22 mouse cellular contexts compared by ENCODE assay signal in the genomic region with DNA sequence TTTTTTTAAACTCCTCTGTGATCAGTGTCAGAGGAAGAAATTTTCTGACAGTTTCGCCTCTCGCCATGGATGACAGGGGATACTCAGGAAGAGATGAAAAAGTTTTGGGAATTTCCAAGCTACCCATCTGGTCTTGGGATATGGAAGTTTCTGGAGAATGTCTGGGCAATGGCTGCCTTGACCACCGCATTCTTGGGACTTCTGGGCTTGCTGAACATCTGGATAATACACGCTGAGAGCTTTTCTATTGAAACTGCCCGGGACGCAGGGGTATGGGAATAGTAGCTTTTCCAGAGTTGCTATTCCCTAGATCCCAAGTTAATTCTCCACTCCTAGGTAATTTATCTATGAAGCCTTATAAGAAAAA.
DNase-seq lines count a peak whose midpoint lies in the region; ATAC-seq and TF ChIP-seq lines count a peak whose summit lies in the region.
"Had no signal": no experiment of that assay in that cellular context is flagged by ENCODE, and none has a peak within 500 bp of the region (broad histone marks: within the 10 kb centered on the region; RNA-seq: fewer than 3 reads in every experiment).

No protein-coding gene starts in this region.

- no peak for TF ChIP-seq CTCF in lung, postnatal 0 days (IDR thresholded peaks at IDR 0.05)

- TF ChIP-seq EP300 in lung, postnatal 0 days (IDR thresholded peaks at IDR 0.05) = no peak

- no peak for ATAC-seq in forebrain, embryonic 14.5 days
- ATAC-seq in lung, embryonic 15.5 days (ENCODE audit: borderline replicate concordance, extremely low read depth, low FRiP score, low TSS enrichment) = no peak
- ATAC-seq in lung, postnatal 0 days = no peak
- ATAC-seq in limb, embryonic 12.5 days (ENCODE audit: insufficient number of reproducible peaks, insufficient read depth, low FRiP score, low TSS enrichment, low read depth) = no peak
- no peak for ATAC-seq in megakaryocyte-erythroid progenitor cell, adult 5-6 weeks (replicated peaks; ENCODE audit: low FRiP score, low TSS enrichment, poor library complexity, severe bottlenecking)
- ATAC-seq: activated CD4-positive, CD25-positive, alpha-beta regulatory T cell, adult 4 months; midbrain, embryonic 15.5 days had no signal

- H3K9me3 ChIP-seq in forebrain, embryonic 10.5 days = no peaks in the 10 kb centered on the region
- no peaks in the 10 kb centered on the region for H3K9me3 ChIP-seq in forebrain, embryonic 14.5 days (replicated peaks; ENCODE audit: control insufficient read depth, low read length)
- H3K9me3 ChIP-seq in lung, embryonic 15.5 days = no peaks in the 10 kb centered on the region
- no peaks in the 10 kb centered on the region for H3K9me3 ChIP-seq in lung, postnatal 0 days (ENCODE audit: low read length)
- H3K9me3 ChIP-seq in limb, embryonic 12.5 days = no peaks in the 10 kb centered on the region
- H3K9me3 ChIP-seq: forebrain, embryonic 12.5 days; heart, embryonic 10.5 days; midbrain, embryonic 15.5 days; neural tube, embryonic 12.5 days; stomach, embryonic 15.5 days had no signal

- peaks cover 52% of the 10 kb centered on the region for H3K4me1 ChIP-seq in forebrain, embryonic 10.5 days
- H3K4me1 ChIP-seq in forebrain, embryonic 14.5 days (ENCODE audit: control insufficient read depth, insufficient read depth, low read length) = no peaks in the 10 kb centered on the region
- H3K4me1 ChIP-seq in lung, embryonic 15.5 days = peaks cover 14% of the 10 kb centered on the region
- H3K4me1 ChIP-seq in lung, postnatal 0 days (ENCODE audit: insufficient read depth, low read depth, low read length) = no peaks in the 10 kb centered on the region
- peaks cover 71% of the 10 kb centered on the region for H3K4me1 ChIP-seq in limb, embryonic 12.5 days (replicated peaks)
- H3K4me1 ChIP-seq: midbrain, embryonic 15.5 days; neural tube, embryonic 12.5 days; stomach, embryonic 15.5 days had no signal

- WGBS in forebrain, embryonic 10.5 days = 73% methylated on average over 6 of the region's 6 CpGs
- 93% methylated on average over 6 of the region's 6 CpGs for whole genome bisulfite sequencing in forebrain, embryonic 14.5 days
- 72% methylated on average over 6 of the region's 6 CpGs for WGBS in lung, embryonic 15.5 days
- 82% methylated on average over 6 of the region's 6 CpGs for WGBS in lung, postnatal 0 days
- 29% methylated on average over 6 of the region's 6 CpGs for WGBS in limb, embryonic 12.5 days

- H3K27me3 ChIP-seq in forebrain, embryonic 10.5 days (ENCODE audit: poor library complexity, severe bottlenecking) = no peaks in the 10 kb centered on the region
- H3K27me3 ChIP-seq in forebrain, embryonic 14.5 days (replicated peaks; ENCODE audit: control insufficient read depth, insufficient read depth, low read length) = no peaks in the 10 kb centered on the region
- no peaks in the 10 kb centered on the region for H3K27me3 ChIP-seq in lung, embryonic 15.5 days
- no peaks in the 10 kb centered on the region for H3K27me3 ChIP-seq in lung, postnatal 0 days (replicated peaks; ENCODE audit: insufficient read depth, low read length)
- H3K27me3 ChIP-seq in limb, embryonic 12.5 days = no peaks in the 10 kb centered on the region
- H3K27me3 ChIP-seq: forebrain, embryonic 12.5 days; midbrain, embryonic 15.5 days; neural tube, embryonic 12.5 days; stomach, embryonic 15.5 days had no signal

- H3K27ac ChIP-seq in forebrain, embryonic 10.5 days = peak overlapping the region; percentile 60; the same call in 1 of the 2 replicates
- H3K27ac ChIP-seq in forebrain, embryonic 14.5 days (ENCODE audit: low read depth, low read length) = no peak overlapping the region
- peak overlapping the region; percentile 24; the same call in 1 of the 2 replicates for H3K27ac ChIP-seq in lung, embryonic 15.5 days
- H3K27ac ChIP-seq in lung, postnatal 0 days (ENCODE audit: low read length) = no peak overlapping the region
- H3K27ac ChIP-seq in limb, embryonic 12.5 days = peak overlapping the region; percentile 96
- H3K27ac ChIP-seq: forebrain, embryonic 12.5 days; heart, embryonic 10.5 days; midbrain, embryonic 15.5 days; neural tube, embryonic 12.5 days; stomach, embryonic 15.5 days had no signal

- peaks cover 48% of the 10 kb centered on the region for H3K36me3 ChIP-seq in forebrain, embryonic 10.5 days (replicated peaks)
- peaks cover 13% of the 10 kb centered on the region; the same call in 1 of the 2 replicates for H3K36me3 ChIP-seq in forebrain, embryonic 14.5 days (ENCODE audit: control insufficient read depth, insufficient read depth, low read length)
- H3K36me3 ChIP-seq in lung, embryonic 15.5 days = peaks cover 27% of the 10 kb centered on the region
- H3K36me3 ChIP-seq in lung, postnatal 0 days (ENCODE audit: insufficient read depth, low read length) = 0 out of 2 replicates have a peak, but pooled peaks cover 5% of the 10 kb centered on the region
- peaks cover 15% of the 10 kb centered on the region for H3K36me3 ChIP-seq in limb, embryonic 12.5 days
- H3K36me3 ChIP-seq: midbrain, embryonic 15.5 days; stomach, embryonic 15.5 days had no signal

- DNase-seq in forebrain, embryonic 10.5 days (ENCODE audit: extremely low spot score, low spot score) = no peak
- DNase-seq in forebrain, embryonic 14.5 days (ENCODE audit: low spot score) = no peak
- DNase-seq in lung, postnatal 0 days (ENCODE audit: low spot score) = no peak
- DNase-seq in layer of hippocampus, adult 8-10 months (ENCODE audit: low spot score in 2 of 2) = no peak
- DNase-seq: adrenal gland, adult 8-10 months; cerebellum, adult 11-12 months; cerebellum, postnatal 14 days; kidney, adult 11 months; lung, adult 18-20 months; lung, postnatal 4 days; right cerebral cortex, postnatal 4 days; thymus, postnatal 36 days had no signal

- H3K4me3 ChIP-seq in forebrain, embryonic 10.5 days = no peak overlapping the region
- no peak overlapping the region for H3K4me3 ChIP-seq in forebrain, embryonic 14.5 days (ENCODE audit: low read depth, low read length)
- H3K4me3 ChIP-seq in lung, embryonic 15.5 days = no peak overlapping the region
- no peak overlapping the region for H3K4me3 ChIP-seq in lung, postnatal 0 days (ENCODE audit: low read depth, low read length)
- H3K4me3 ChIP-seq in limb, embryonic 12.5 days (replicated peaks) = no peak overlapping the region
- H3K4me3 ChIP-seq: forebrain, embryonic 12.5 days; heart, embryonic 10.5 days; midbrain, embryonic 15.5 days; neural tube, embryonic 12.5 days; stomach, embryonic 15.5 days had no signal

- no peak overlapping the region for H3K9ac ChIP-seq in forebrain, embryonic 14.5 days (ENCODE audit: low read length)
- H3K9ac ChIP-seq in lung, embryonic 15.5 days = no peak overlapping the region
- no peak overlapping the region for H3K9ac ChIP-seq in lung, postnatal 0 days (replicated peaks; ENCODE audit: low read depth)
- no peak overlapping the region for H3K9ac ChIP-seq in limb, embryonic 12.5 days (replicated peaks)
- H3K9ac ChIP-seq: forebrain, embryonic 12.5 days; midbrain, embryonic 15.5 days; neural tube, embryonic 12.5 days; stomach, embryonic 15.5 days had no signal

- H3K4me2 ChIP-seq in forebrain, embryonic 14.5 days (ENCODE audit: low read length) = no peak overlapping the region
- no peak overlapping the region for H3K4me2 ChIP-seq in lung, embryonic 15.5 days
- no peak overlapping the region for H3K4me2 ChIP-seq in lung, postnatal 0 days (replicated peaks; ENCODE audit: low read depth, low read length)
- peak overlapping the region; percentile 37; the same call in 1 of the 2 replicates for H3K4me2 ChIP-seq in limb, embryonic 12.5 days
- H3K4me2 ChIP-seq: forebrain, embryonic 12.5 days; liver, embryonic 11.5 days; midbrain, embryonic 15.5 days; neural tube, embryonic 12.5 days; stomach, embryonic 15.5 days had no signal

Comparison
In these comparisons a context has a peak if more than half of its experiments do, and no peak if none do; other contexts are left out.
1. H3K27ac ChIP-seq: peak in forebrain, embryonic 10.5 days (single experiment), lung, embryonic 15.5 days (single experiment) and limb, embryonic 12.5 days (single experiment); none in forebrain, embryonic 14.5 days (single experiment) and lung, postnatal 0 days (single experiment).